Comparison of ENCODE assay signal across 14 mouse cellular contexts in the genomic region with DNA sequence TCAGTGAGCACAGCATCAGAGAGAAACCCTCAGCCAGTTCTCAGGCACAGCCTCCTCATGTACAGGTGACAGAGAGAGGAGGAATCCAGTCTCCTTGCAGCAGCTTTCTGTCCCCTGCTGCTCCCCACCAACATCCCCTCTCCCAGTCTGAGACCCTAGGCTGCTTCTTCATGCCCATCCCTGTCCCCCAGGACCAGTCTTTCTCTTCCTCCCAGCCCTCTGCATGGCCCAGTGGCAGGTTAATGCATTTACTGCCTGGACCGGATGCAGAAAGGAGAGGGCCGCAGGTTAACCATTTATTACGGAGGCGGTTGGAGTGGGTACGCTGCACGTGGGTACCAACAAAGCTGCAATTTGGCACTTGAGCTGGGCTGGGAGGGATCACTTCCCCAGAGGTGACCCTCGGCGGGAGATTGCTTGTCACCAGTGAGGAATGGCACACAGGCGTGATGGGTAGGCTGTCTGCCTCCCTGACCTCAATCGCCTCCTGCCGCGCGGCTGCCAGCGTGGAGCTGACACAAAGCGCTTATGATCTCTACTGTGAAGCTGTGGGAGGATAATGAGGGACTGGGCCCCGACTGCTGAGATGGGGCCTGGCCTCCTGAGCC. TPM values are rescaled to one million over a fixed set of nuclear protein-coding genes. Genes with fewer than 3 reads are reported as not detected.
A peak's percentile ranks its signal among the peaks of the same experiment; 100 is the strongest.
DNase-seq lines count a peak whose midpoint lies in the region; ATAC-seq lines count a peak whose summit lies in the region.
"Had no signal": no experiment of that assay in that cellular context is flagged by ENCODE, and none has a peak within 500 bp of the region (broad histone marks: within the 10 kb centered on the region; RNA-seq: fewer than 3 reads in every experiment).

No protein-coding gene starts in this region.

- H3K9me3 ChIP-seq in heart, embryonic 10.5 days = no peaks in the 10 kb centered on the region
- peaks cover 7% of the 10 kb centered on the region for H3K9me3 ChIP-seq in heart, embryonic 12.5 days (replicated peaks)
- H3K9me3 ChIP-seq in hindbrain, embryonic 13.5 days = no peaks in the 10 kb centered on the region; the same call in 1 of the 2 replicates
- H3K9me3 ChIP-seq in neural tube, embryonic 11.5 days (ENCODE audit: control insufficient read depth, low read length) = no peaks in the 10 kb centered on the region; the same call in 1 of the 2 replicates
- H3K9me3 ChIP-seq: embryonic facial prominence, embryonic 13.5 days had no signal

- no peak overlapping the region for H3K4me2 ChIP-seq in heart, embryonic 12.5 days
- H3K4me2 ChIP-seq in hindbrain, embryonic 13.5 days = 0 out of 2 replicates have a peak overlapping the region, but pooled peaks have one; percentile 15
- no peak overlapping the region for H3K4me2 ChIP-seq in neural tube, embryonic 11.5 days (ENCODE audit: low read depth)
- H3K4me2 ChIP-seq: embryonic facial prominence, embryonic 13.5 days had no signal

- no peak overlapping the region for H3K4me3 ChIP-seq in heart, embryonic 10.5 days
- no peak overlapping the region for H3K4me3 ChIP-seq in heart, embryonic 12.5 days
- H3K4me3 ChIP-seq in hindbrain, embryonic 13.5 days = no peak overlapping the region
- H3K4me3 ChIP-seq in neural tube, embryonic 11.5 days (ENCODE audit: low read depth, low read length) = no peak overlapping the region
- H3K4me3 ChIP-seq: embryonic facial prominence, embryonic 13.5 days had no signal

- DNase-seq in heart, embryonic 10.5 days (ENCODE audit: low spot score) = no peak
- peak; percentile 53 for DNase-seq in embryo, embryonic 11 days
- peak; percentile 64 for DNase-seq in neural tube, embryonic 11.5 days (ENCODE audit: low spot score)
- no peak for DNase-seq in right cerebral cortex, adult 18-20 months
- no peak for DNase-seq in adrenal gland, adult 2 months
- DNase-seq: left cerebral cortex, postnatal 4 days; lung, postnatal 10 days had no signal

- no peak overlapping the region for H3K9ac ChIP-seq in heart, embryonic 12.5 days
- peak overlapping the region; percentile 49 for H3K9ac ChIP-seq in hindbrain, embryonic 13.5 days
- H3K9ac ChIP-seq in neural tube, embryonic 11.5 days (ENCODE audit: low read length) = no peak overlapping the region
- H3K9ac ChIP-seq: embryonic facial prominence, embryonic 13.5 days had no signal

- no peak for ATAC-seq in heart, embryonic 12.5 days (ENCODE audit: insufficient number of reproducible peaks, low FRiP score)
- ATAC-seq in hindbrain, embryonic 13.5 days (ENCODE audit: low FRiP score) = no peak
- no peak for ATAC-seq in neural tube, embryonic 11.5 days (ENCODE audit: insufficient read depth, low FRiP score, low TSS enrichment)
- ATAC-seq in inflammation-experienced regulatory T-cells, adult 6 months = no peak
- ATAC-seq: intestine, postnatal 0 days had no signal

- WGBS in heart, embryonic 10.5 days = 33% methylated on average over 16 of the region's 16 CpGs
- 33% methylated on average over 16 of the region's 16 CpGs for WGBS in heart, embryonic 12.5 days
- WGBS in hindbrain, embryonic 13.5 days = 9% methylated on average over 16 of the region's 16 CpGs
- WGBS in neural tube, embryonic 11.5 days = 6% methylated on average over 16 of the region's 16 CpGs

- peaks cover 18% of the 10 kb centered on the region for H3K4me1 ChIP-seq in heart, embryonic 10.5 days
- peaks cover 18% of the 10 kb centered on the region for H3K4me1 ChIP-seq in heart, embryonic 12.5 days (replicated peaks)
- peaks cover 22% of the 10 kb centered on the region for H3K4me1 ChIP-seq in hindbrain, embryonic 13.5 days (replicated peaks)
- H3K4me1 ChIP-seq in neural tube, embryonic 11.5 days (ENCODE audit: control insufficient read depth, insufficient read depth, low read length) = peaks cover 11% of the 10 kb centered on the region

- no peaks in the 10 kb centered on the region for H3K27me3 ChIP-seq in heart, embryonic 10.5 days (ENCODE audit: insufficient read depth, poor library complexity, severe bottlenecking)
- H3K27me3 ChIP-seq in heart, embryonic 12.5 days (replicated peaks) = no peaks in the 10 kb centered on the region
- H3K27me3 ChIP-seq in hindbrain, embryonic 13.5 days = 0 out of 2 replicates have a peak, but pooled peaks cover 2% of the 10 kb centered on the region
- H3K27me3 ChIP-seq in neural tube, embryonic 11.5 days (ENCODE audit: control insufficient read depth, insufficient read depth, low read length) = no peaks in the 10 kb centered on the region
- H3K27me3 ChIP-seq: embryonic facial prominence, embryonic 13.5 days had no signal

- peak overlapping the region; percentile 56; the same call in 1 of the 2 replicates for H3K27ac ChIP-seq in heart, embryonic 10.5 days
- no peak overlapping the region for H3K27ac ChIP-seq in heart, embryonic 12.5 days (ENCODE audit: poor library complexity, severe bottlenecking)
- peak overlapping the region; percentile 85 for H3K27ac ChIP-seq in hindbrain, embryonic 13.5 days
- H3K27ac ChIP-seq in neural tube, embryonic 11.5 days (ENCODE audit: low read depth, low read length) = peak overlapping the region; percentile 15; the same call in 1 of the 2 replicates
- H3K27ac ChIP-seq: embryonic facial prominence, embryonic 13.5 days had no signal

- 0 out of 2 replicates have a peak, but pooled peaks cover 10% of the 10 kb centered on the region for H3K36me3 ChIP-seq in heart, embryonic 10.5 days
- peaks cover 2% of the 10 kb centered on the region; the same call in 1 of the 2 replicates for H3K36me3 ChIP-seq in heart, embryonic 12.5 days
- H3K36me3 ChIP-seq in hindbrain, embryonic 13.5 days = 0 out of 2 replicates have a peak, but pooled peaks cover 5% of the 10 kb centered on the region
- H3K36me3 ChIP-seq in neural tube, embryonic 11.5 days (ENCODE audit: control insufficient read depth, insufficient read depth, low read length) = no peaks in the 10 kb centered on the region
- H3K36me3 ChIP-seq: embryonic facial prominence, embryonic 13.5 days had no signal

RNA-seq across cellular contexts. Expression of a gene that starts 3.1 kb away (rescaled TPM):
- polyA plus RNA-seq in heart, embryonic 10.5 days (2016; fragmentation: Nextera tagmentation; extraction: Ambion mirVana) = not detected in 2 replicates
- not detected in 2 replicates for polyA plus RNA-seq in heart, embryonic 12.5 days (2016; fragmentation: Nextera tagmentation; extraction: Ambion mirVana)
- polyA plus RNA-seq in hindbrain, embryonic 13.5 days (2015; fragmentation: Nextera tagmentation; extraction: Ambion mirVana) = not detected in 2 replicates
- not detected in 2 replicates for polyA plus RNA-seq in neural tube, embryonic 11.5 days (2014; fragmentation: Nextera tagmentation; extraction: Ambion mirVana)
- polyA plus RNA-seq in inflammation-experienced regulatory T-cells, adult 6 months (2017; shearing (Covaris generic)) = not detected
- not detected for total RNA-seq in adrenal gland, adult 2 months (2021)
- polyA plus RNA-seq in adrenal gland, adult 2 months (2012; rRNA removed) = not detected in 2 replicates
- total RNA-seq: gastrocnemius, adult 8-10 months; left cerebral cortex, postnatal 4 days; neutrophil, adult 5-6 weeks had no signal
- polyA plus RNA-seq: embryonic facial prominence, embryonic 13.5 days; intestine, postnatal 0 days had no signal

Comparison
In these comparisons a context has a peak if more than half of its experiments do, and no peak if none do; other contexts are left out.
1. DNase-seq: peak in embryo, embryonic 11 days (single experiment) and neural tube, embryonic 11.5 days (single experiment); none in heart, embryonic 10.5 days (single experiment), right cerebral cortex, adult 18-20 months (single experiment) and adrenal gland, adult 2 months (single experiment).